Mouse (Mus musculus) layer of hippocampus, adult 18-20 months (tissue): ENCODE measurements around the gene Gm44965. TPM values are rescaled to one million over a fixed set of nuclear protein-coding genes. Genes with fewer than 3 reads are reported as not detected.

Experiments
- DNase-seq, 2 experiments: peaks; one replicate each; pipeline ENCODE4 v3.0.0; 2022; ENCODE audit warnings: low spot score in 2 of 2
- long read RNA-seq: library from polyadenylated mRNA; stranded (forward); transcript quantifications from one replicate; pipeline ENCODE4 v2.0.0, GENCODE M21; 2021
- total RNA-seq, 2 experiments: library from RNA; stranded (reverse); gene quantifications; 2 replicates each; pipeline ENCODE4 v1.2.3; 2021

Gm44965 gene
- total RNA-seq = not detected
- long read RNA-seq, partial matches to known transcripts = 0 of 5 reads
- long read RNA-seq, other reads (novel, unspliced or antisense) = 5 of 5 reads

DNA sequence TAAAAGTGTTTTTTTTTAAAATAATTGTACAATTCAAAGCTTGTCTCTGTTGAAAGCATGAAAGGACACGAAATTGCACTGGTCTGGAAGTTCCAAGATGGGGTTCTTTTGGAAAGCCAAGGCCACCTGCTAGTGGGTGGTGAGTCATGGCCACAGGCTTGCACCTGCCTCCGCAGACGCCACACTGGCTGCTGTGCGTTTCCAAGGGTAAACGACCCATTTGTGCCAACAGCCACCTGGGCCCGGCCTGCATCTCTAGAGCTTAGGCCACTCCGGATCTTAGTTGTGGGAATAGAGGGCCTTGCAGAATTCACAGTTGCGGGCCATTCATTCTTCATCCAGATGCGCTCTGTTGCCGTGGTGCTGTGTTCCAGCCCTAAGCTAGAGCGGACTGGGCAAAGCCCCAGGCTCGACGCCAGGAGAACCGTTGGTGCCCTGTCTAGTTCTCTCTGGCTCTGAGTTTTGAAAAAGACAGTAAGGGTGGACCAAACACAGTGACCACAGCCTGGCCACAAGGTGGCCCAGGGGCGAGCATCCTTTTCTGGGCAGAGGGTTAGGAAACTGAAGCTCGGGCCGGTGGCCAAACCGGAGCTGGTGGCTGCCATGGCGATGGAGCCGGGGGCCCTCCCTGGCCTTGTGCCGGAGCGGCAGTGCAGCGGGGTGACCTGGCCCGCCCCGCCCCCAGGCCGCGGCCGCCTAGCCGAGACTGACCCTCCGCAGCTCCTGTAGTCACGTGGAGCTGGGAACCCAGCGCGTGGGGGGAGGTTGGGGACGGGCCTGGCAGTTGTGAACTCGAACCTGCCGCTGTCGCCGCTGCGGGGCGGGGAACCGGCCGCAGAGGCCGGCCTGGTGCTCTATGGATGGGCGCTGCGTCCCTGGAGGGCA, at the start of gene Gm44965, which contains the start of gene Repin1:
TSS of gene Gm44965 (plus strand) at position 784 of the 885 bp plus-strand sequence.
TSS of gene Repin1 (plus strand) at position 726 of the 885 bp plus-strand sequence.
- DNase-seq = peak; percentile 91 to 92

GRCm38 (mm10) chr6:48545251-48545650, 48.5 kb upstream of the Gm44965 start:
- DNase-seq = no peak

- peak in 1 of 2 experiments; percentile 44 for DNase-seq
Observed at GRCm38 (mm10) chr6:48546271-48546670, 47.5 kb upstream of the Gm44965 start.

- no peak for DNase-seq
Observed at GRCm38 (mm10) chr6:48546858-48547257, 46.9 kb upstream of the Gm44965 start.

GRCm38 (mm10) chr6:48548314-48548713, 45.4 kb upstream of the Gm44965 start:
- no peak for DNase-seq

DNA sequence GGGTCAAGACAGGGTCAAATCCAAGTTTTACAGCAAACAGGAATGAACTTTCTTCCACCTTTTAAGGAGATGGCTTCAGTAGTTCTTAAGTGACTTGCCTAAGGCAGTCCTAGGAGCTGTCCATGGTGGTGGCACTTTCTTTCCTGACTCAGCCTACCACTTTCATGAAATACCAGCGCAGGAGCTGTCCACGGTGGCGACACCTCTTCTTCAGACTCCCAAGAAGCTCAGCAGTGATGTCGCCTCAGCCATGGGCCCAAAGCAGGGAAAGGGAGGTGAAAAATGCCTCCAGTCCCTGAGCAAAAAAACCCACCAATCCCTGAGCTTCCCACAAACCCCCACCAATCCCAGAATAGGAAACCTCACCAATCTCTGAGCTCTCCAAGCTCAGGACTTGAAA, 40.8 kb upstream of the Gm44965 start:
- no peak for DNase-seq

GRCm38 (mm10) chr6:48553819-48554218, 39.9 kb upstream of the Gm44965 start:
- peak in 1 of 2 experiments; percentile 24 for DNase-seq

DNA sequence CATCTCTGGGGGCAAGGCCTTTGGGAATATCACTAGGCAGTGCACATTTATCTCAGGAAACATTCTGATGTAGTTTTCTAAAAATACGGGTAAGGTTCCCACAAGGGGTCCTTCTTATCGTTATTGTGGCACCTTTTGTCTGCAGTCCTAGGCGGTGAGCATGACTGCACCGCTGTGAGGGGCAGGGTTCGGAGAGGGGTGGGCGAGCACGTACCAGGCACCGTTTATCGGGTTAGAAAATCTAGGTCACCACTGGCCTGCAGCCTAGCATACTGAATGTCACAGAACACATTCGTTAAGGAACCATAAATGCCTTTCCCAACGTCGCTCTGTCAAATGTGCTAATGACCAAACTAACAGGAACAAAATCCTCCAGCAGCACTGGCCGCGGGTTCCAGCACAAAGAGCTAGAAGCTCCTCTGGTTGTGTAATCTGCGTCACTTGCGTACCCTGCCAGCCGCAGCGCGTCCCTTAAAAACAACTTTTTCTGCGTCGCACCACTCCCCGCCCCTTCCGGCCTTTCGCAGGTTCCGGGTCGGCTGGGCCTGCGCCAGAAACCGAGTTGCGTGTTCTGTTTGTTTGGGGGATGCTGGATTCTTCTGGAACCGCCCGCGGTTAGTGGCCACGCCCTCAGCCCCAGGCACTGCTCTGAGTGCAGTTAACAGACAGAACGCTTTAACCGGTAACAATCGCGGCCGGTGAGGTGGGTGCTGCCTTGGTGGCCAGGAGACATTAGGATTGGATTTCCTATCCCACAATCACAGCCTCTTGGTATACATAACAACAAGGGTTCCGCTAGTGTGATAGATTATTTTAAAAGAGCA, 39.2 kb upstream of the Gm44965 start, which contains the start of gene Lrrc61:
TSS of gene Lrrc61 (plus strand) at position 517 of the 824 bp plus-strand sequence.
- DNase-seq = peak; percentile 96 to 99

DNA sequence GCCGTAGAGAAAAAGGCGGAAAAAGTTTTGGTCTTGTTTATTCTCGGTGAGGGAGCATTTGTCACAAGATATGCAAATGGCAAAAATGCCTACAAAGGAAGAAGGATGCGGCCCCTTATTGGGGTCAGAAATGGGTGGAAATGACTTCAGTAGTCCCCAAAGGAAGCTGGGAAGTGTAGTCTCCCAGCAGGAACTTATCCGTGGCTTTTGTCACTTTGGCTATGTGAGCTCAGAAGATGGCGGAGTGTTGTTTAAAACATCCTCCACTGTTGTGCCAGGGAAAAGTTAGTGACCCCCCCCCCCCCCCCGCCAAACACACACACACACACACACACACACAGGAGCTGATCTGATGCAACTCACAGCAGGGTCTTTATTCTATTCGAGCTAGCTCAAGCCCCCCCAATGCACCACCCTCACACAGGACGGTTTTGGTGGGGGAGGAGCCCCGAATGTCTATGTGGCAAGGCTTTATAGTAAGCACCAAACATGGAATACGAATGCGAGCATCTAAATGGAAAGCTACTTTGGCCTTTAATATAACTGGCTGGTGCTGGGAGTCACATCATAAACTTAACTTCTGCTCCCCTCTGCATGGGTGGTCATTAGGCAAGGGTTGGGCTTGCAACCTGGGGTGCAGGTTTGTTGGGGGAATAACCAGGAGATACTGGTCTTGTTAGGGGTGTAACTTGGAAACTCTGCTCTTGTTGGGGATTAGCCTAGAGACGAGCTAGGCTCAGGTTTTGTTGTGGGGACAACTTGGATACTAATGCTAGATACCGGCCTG, 38.4 kb upstream of the Gm44965 start:
- peak; percentile 57 to 84 for DNase-seq

DNA sequence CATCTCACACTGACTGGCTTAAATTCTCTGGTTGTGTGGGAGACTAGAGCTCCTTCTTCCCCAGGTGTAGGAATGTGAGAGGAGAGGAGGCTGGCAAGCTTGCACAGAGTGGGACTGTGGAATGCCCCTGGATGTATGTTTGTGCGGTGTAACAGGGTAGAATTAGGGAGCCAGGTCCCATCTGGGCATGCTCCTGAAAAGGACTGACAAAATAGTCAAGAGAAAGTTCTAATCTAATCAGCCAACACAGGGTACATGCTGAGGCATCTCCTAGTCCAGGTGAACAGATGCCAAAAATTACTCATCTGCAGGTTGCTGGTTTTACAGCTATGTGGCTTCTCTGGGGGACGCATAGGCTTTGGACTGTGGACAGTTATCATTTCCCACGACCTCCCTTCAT, 37.8 kb upstream of the Gm44965 start:
- DNase-seq = no peak

- no peak for DNase-seq
Observed at GRCm38 (mm10) chr6:48565693-48566310, 27.9 kb upstream of the Gm44965 start.

DNA sequence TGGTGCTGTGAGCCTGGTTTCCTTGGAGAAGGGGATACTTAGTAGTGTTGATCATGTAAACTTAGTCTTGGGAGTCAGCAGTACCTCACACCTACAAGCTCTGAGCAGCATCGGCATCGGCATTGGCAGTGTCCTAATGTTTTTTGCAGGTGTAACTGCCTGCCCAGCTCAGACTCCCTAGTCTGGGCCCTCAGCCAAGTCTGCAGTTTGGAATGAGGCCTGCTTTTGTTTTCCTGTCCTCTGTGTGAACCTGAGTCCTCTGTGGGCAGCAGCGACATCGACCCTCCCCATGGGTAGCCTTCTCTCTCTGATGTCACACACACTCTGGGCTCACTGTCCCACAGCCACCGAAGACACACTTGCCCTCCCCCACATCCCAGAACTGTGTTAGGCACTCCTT, 27.4 kb upstream of the Gm44965 start:
- DNase-seq = no peak

- peak in 1 of 2 experiments; percentile 9 for DNase-seq
Observed at GRCm38 (mm10) chr6:48568036-48568984, 25.4 kb upstream of the Gm44965 start.

GRCm38 (mm10) chr6:48569065-48569807, 24.5 kb upstream of the Gm44965 start:
- DNase-seq = no peak

GRCm38 (mm10) chr6:48572014-48572413, 21.7 kb upstream of the Gm44965 start:
- no peak for DNase-seq

GRCm38 (mm10) chr6:48572572-48573061, 21.1 kb upstream of the Gm44965 start, which contains the start of gene Rarres2:
Gene Rarres2 (minus strand): TSS chr6:48572789.
- no peak for DNase-seq

GRCm38 (mm10) chr6:48573280-48573679, 20.5 kb upstream of the Gm44965 start:
- no peak for DNase-seq

- DNase-seq = no peak
Observed at GRCm38 (mm10) chr6:48573981-48574380, 19.8 kb upstream of the Gm44965 start.
